Mouse (Mus musculus) limb, embryonic 12.5 days (tissue): ENCODE data around the gene Baz2a. TPM values are rescaled to one million over a fixed set of nuclear protein-coding genes. Genes with fewer than 3 reads are reported as not detected.
"Not testable (repeated sequence)": the region's sequence is repeated elsewhere in the genome, so short reads cannot be mapped to it uniquely, and the experiment has no call there.

Source experiments
- ATAC-seq: fragments of 200-750 bp; cut with Nextera tagmentation; 2 replicates; pipeline ENCODE4 v1.8.0; 2017; ENCODE audit warnings: low read depth, moderate TSS enrichment; ENCODE audit not compliant: insufficient number of reproducible peaks, insufficient read depth, low FRiP score, low TSS enrichment
- H3K27ac ChIP-seq: fragments of 300-500 bp; sonication (generic); 2 replicates; pipeline ENCODE4 v1.5.1; 2016; ENCODE audit warnings: mild to moderate bottlenecking, moderate library complexity
- H3K27me3 ChIP-seq: fragments of 300-500 bp; sonication (generic); 2 replicates; pipeline ENCODE4 v1.6.1; 2016; ENCODE audit warnings: mild to moderate bottlenecking, moderate library complexity
- H3K36me3 ChIP-seq: fragments of 300-500 bp; sonication (generic); 2 replicates; pipeline ENCODE4 v1.6.1; 2016; ENCODE audit warnings: mild to moderate bottlenecking, moderate library complexity
- H3K4me1 ChIP-seq: fragments of 300-500 bp; sonication (generic); replicated peaks from 2 replicates; pipeline ENCODE4 v1.6.1; 2016
- H3K4me2 ChIP-seq: fragments of 300-500 bp; sonication (generic); 2 replicates; pipeline ENCODE4 v1.6.1; 2016; ENCODE audit warnings: mild to moderate bottlenecking, moderate library complexity
- H3K4me3 ChIP-seq: fragments of 300-500 bp; sonication (generic); replicated peaks from 2 replicates; pipeline ENCODE4 v1.5.1; 2016; ENCODE audit warnings: mild to moderate bottlenecking
- H3K9ac ChIP-seq: fragments of 300-500 bp; sonication (generic); replicated peaks from 2 replicates; pipeline ENCODE4 v1.6.1; 2016; ENCODE audit warnings: mild to moderate bottlenecking, moderate library complexity
- H3K9me3 ChIP-seq: fragments of 300-500 bp; sonication (generic); 2 replicates; pipeline ENCODE4 v1.6.1; 2016; ENCODE audit warnings: mild to moderate bottlenecking, moderate library complexity
- WGBS: fragments of 180-500 bp; shearing (Covaris S2); methylation state at CpG from one replicate; pipeline ENCODE4 v1.1.7; 2016; 5-methylcytosine and 5-hydroxymethylcytosine counted together
- polyA plus RNA-seq: library from polyadenylated mRNA; unstranded; fragments of >200 nt; fragmentation: Nextera tagmentation; extraction: Ambion mirVana; gene quantifications from 2 replicates; pipeline ENCODE4 v1.2.1, GENCODE M21; 2016

The Baz2a gene
- polyA plus RNA-seq, 1 experiment from 2014 or later: 8.6 TPM

GRCm38 (mm10) chr10:128058601-128059151, 32.7 kb upstream of the Baz2a start, which contains the start of gene Ptges3:
TSS of gene Ptges3 (plus strand) at chr10:128058954.
- Histone ChIP-seq H3K27ac (peak within 1 kb of the TSS; percentile 99), H3K36me3 (peaks cover 18% of the 10 kb centered on the region), H3K4me2 (peak within 1 kb of the TSS; percentile 83), H3K4me1 (peaks cover 16% of the 10 kb centered on the region), H3K9ac (peak within 1 kb of the TSS; percentile 95), H3K4me3 (peak within 1 kb of the TSS; percentile 96), H3K9me3 (no peaks in the 10 kb centered on the region), H3K27me3 (no peaks in the 10 kb centered on the region)
- WGBS: under 1% methylated on average over 72 of the region's 72 CpGs
- ATAC-seq: peak; percentile 91

DNA sequence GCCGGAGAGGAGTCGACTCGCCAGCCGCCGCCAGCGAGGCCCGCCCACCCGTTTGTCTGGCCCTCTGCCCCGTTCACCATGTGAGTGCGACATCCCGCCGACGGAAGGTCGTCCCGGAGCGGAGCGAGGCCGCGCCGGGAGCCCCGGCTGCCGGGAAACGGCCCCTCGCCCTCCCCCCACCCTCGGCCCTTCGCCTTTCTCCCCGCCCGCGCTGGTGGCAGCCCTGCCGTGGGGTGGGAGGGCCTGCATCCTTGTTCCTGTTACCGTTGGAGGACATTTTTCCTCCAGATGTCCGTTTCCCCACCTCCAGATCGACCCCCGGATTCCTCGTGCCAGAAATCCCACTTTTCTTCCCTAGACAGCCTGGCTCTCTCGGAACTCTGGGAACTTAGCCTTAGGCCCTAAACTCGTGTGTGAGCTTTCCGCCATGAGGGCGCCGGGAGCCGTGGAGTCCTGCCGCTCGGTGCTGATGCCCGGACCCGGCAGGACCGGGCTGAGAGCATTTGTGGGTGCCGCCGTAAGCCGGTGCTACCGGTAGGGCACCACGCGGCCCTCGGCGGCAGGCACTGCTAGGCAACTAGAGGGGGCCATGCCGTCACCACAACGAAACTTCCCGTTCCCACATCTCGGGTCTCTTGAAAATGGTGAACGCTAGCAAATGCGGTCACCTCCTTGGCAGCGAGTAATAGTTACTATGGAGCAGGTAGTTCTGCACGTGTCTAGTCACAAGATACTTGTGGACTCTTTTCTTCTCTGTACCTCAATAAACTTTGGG, 32.0 kb upstream of the Baz2a start:
- Histone ChIP-seq H3K27ac (peak overlapping the region; percentile 99), H3K4me1 (peaks cover 16% of the 10 kb centered on the region), H3K36me3 (peaks cover 25% of the 10 kb centered on the region), H3K27me3 (no peaks in the 10 kb centered on the region), H3K4me3 (peak overlapping the region; percentile 96), H3K9me3 (no peaks in the 10 kb centered on the region), H3K9ac (peak overlapping the region; percentile 95), H3K4me2 (peak overlapping the region; percentile 83)
- ATAC-seq: peak; percentile 28
- under 1% methylated on average over 62 of the region's 62 CpGs for WGBS

GRCm38 (mm10) chr10:128061109-128061508, 30.3 kb upstream of the Baz2a start:
- Histone ChIP-seq H3K9me3 (no peaks in the 10 kb centered on the region), H3K27me3 (no peaks in the 10 kb centered on the region), H3K9ac (peak overlapping the region; percentile 95), H3K36me3 (peaks cover 34% of the 10 kb centered on the region), H3K4me1 (peaks cover 16% of the 10 kb centered on the region), H3K4me3 (peak overlapping the region; percentile 96), H3K4me2 (peak overlapping the region; percentile 83), H3K27ac (no peak overlapping the region)
- ATAC-seq: no peak
- WGBS: 87% methylated on average over 5 of the region's 5 CpGs

- Histone ChIP-seq H3K36me3 (peaks cover 35% of the 10 kb centered on the region), H3K4me3 (no peak overlapping the region), H3K4me1 (peaks cover 16% of the 10 kb centered on the region), H3K27ac (no peak overlapping the region), H3K27me3 (no peaks in the 10 kb centered on the region), H3K4me2 (no peak overlapping the region), H3K9me3 (no peaks in the 10 kb centered on the region), H3K9ac (no peak overlapping the region)
- no peak for ATAC-seq
- WGBS: 92% methylated on average over 6 of the region's 6 CpGs
Observed at GRCm38 (mm10) chr10:128062221-128062989, 29.0 kb upstream of the Baz2a start.

GRCm38 (mm10) chr10:128066072-128066471, 25.3 kb upstream of the Baz2a start:
- Histone ChIP-seq H3K4me3 (no peak overlapping the region), H3K27ac (no peak overlapping the region), H3K27me3 (no peaks in the 10 kb centered on the region), H3K4me2 (no peak overlapping the region), H3K36me3 (peaks cover 64% of the 10 kb centered on the region), H3K9ac (no peak overlapping the region), H3K4me1 (no peaks in the 10 kb centered on the region), H3K9me3 (0 out of 2 replicates have a peak, but pooled peaks cover 3% of the 10 kb centered on the region)
- ATAC-seq: no peak
- 88% methylated on average over 5 of the region's 5 CpGs for WGBS

- no peak for ATAC-seq
- H3K36me3 ChIP-seq: peaks cover 72% of the 10 kb centered on the region
- 0 out of 2 replicates have a peak, but pooled peaks cover 3% of the 10 kb centered on the region for H3K9me3 ChIP-seq
- 97% methylated on average over 4 of the region's 4 CpGs for whole genome bisulfite sequencing
- no peak overlapping the region for H3K27ac ChIP-seq
- H3K4me2 ChIP-seq: no peak overlapping the region
- no peak overlapping the region for H3K9ac ChIP-seq
- no peaks in the 10 kb centered on the region for H3K27me3 ChIP-seq
- H3K4me1 ChIP-seq: no peaks in the 10 kb centered on the region
- H3K4me3 ChIP-seq: no peak overlapping the region
Observed at GRCm38 (mm10) chr10:128069201-128069600, 22.2 kb upstream of the Baz2a start.

GRCm38 (mm10) chr10:128070432-128070831, 20.9 kb upstream of the Baz2a start:
- H3K27me3 ChIP-seq, ATAC-seq, H3K4me1 ChIP-seq, H3K9me3 ChIP-seq, H3K9ac ChIP-seq, H3K27ac ChIP-seq, H3K4me3 ChIP-seq, H3K4me2 ChIP-seq: not testable (repeated sequence)
- WGBS: 94% methylated on average over 2 of the region's 2 CpGs
- H3K36me3 ChIP-seq: peaks cover 71% of the 10 kb centered on the region

DNA sequence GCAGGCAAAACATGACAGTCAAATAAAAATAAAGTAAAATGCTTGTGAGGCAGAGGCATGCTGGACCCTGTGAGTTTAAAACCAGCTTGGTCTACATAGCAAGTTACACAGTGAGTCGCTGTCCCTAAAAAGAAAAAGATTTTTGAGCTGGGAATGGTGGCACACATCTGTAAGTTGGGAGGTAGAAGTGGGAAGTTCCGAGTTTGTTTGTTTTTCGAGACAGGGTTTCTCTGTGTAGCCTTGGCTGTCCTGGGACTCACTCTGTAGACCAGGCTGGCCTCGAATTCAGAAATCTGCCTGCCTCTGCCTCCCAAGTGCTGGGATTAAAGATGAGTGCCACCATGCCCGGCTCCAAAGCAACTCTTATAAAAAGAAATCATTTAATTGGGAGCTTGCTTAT, 13.1 kb upstream of the Baz2a start:
- peaks cover 39% of the 10 kb centered on the region for H3K36me3 ChIP-seq
- H3K4me1 ChIP-seq, H3K4me2 ChIP-seq, H3K4me3 ChIP-seq, H3K27me3 ChIP-seq, H3K9me3 ChIP-seq, H3K9ac ChIP-seq, ATAC-seq, H3K27ac ChIP-seq: not testable (repeated sequence)
- 78% methylated on average over 5 of the region's 5 CpGs for WGBS

DNA sequence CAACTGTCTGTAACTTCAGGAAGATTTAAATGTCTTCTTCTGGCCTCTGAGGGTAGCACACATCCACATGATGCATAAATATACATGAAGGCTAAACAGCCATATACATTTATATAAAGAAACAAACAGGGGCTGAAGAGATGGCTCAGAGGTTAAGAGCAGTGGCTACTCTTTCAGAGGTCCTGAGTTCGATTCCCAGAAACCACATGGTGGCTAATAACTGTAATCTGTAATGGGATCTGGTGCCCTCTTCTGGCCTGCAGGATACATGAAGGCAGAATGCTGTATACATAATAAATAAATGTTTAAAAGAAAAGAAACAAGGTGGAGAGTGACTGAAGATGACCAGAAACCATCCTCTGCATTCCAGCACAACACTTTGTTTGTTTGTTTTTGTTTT, 10.9 kb upstream of the Baz2a start:
- no peak overlapping the region for H3K4me3 ChIP-seq
- WGBS: 86% methylated on average over 1 of the region's 1 CpGs
- H3K27me3 ChIP-seq: no peaks in the 10 kb centered on the region
- no peaks in the 10 kb centered on the region for H3K9me3 ChIP-seq
- H3K36me3 ChIP-seq: peaks cover 31% of the 10 kb centered on the region
- no peak overlapping the region for H3K27ac ChIP-seq
- peaks cover 16% of the 10 kb centered on the region for H3K4me1 ChIP-seq
- no peak for ATAC-seq
- H3K4me2 ChIP-seq: no peak overlapping the region
- H3K9ac ChIP-seq: no peak overlapping the region

- 66% methylated on average over 6 of the region's 6 CpGs for WGBS
- H3K4me1 ChIP-seq: peaks cover 16% of the 10 kb centered on the region
- peak overlapping the region; percentile 66 for H3K9ac ChIP-seq
- no peaks in the 10 kb centered on the region for H3K27me3 ChIP-seq
- H3K36me3 ChIP-seq: peaks cover 40% of the 10 kb centered on the region
- peak overlapping the region; percentile 73 for H3K4me2 ChIP-seq
- no peak overlapping the region for H3K27ac ChIP-seq
- ATAC-seq: no peak
- peak overlapping the region; percentile 96 for H3K4me3 ChIP-seq
- no peaks in the 10 kb centered on the region for H3K9me3 ChIP-seq
Observed at GRCm38 (mm10) chr10:128081807-128082476, 9.4 kb upstream of the Baz2a start.

- H3K4me2 ChIP-seq: peak overlapping the region; percentile 73
- no peaks in the 10 kb centered on the region for H3K9me3 ChIP-seq
- H3K27ac ChIP-seq: peak overlapping the region; percentile 59; the same call in 1 of the 2 replicates
- H3K9ac ChIP-seq: peak overlapping the region; percentile 66
- peaks cover 16% of the 10 kb centered on the region for H3K4me1 ChIP-seq
- 18% methylated on average over 9 of the region's 9 CpGs for WGBS
- no peaks in the 10 kb centered on the region for H3K27me3 ChIP-seq
- peaks cover 40% of the 10 kb centered on the region for H3K36me3 ChIP-seq
- no peak for ATAC-seq
- peak overlapping the region; percentile 96 for H3K4me3 ChIP-seq
Observed at GRCm38 (mm10) chr10:128082477-128082808, 8.9 kb upstream of the Baz2a start.
